Mouse (Mus musculus) v-Abl transformed pro-B cells (cell line): ENCODE results near the gene Fam76a.

Source experiments
- in situ Hi-C, 2 experiments: fragments of 400-800 bp; cut with MboI; formaldehyde crosslinking; loops; one replicate each; pipeline ENCODE4 v1.15.1; 2025; ENCODE audit not compliant: unreplicated experiment in 2 of 2

The Fam76a gene

GRCm38 (mm10) chr4:132904765-132905309 is 17.5 kb downstream of the Fam76a start:
- in situ Hi-C loops, result no loop called here

- in situ Hi-C loops, result no loop called here
Measured at GRCm38 (mm10) chr4:132904071-132904470, 18.3 kb downstream of the Fam76a start.

GRCm38 (mm10) chr4:132898197-132898596 is 24.2 kb downstream of the Fam76a start:
- in situ Hi-C loops, result no loop called here

- in situ Hi-C loops, result no loop called here
Measured at GRCm38 (mm10) chr4:132894402-132894801, 28.0 kb downstream of the Fam76a start.

GRCm38 (mm10) chr4:132884844-132885374 is 37.4 kb downstream of the Fam76a start:
- in situ Hi-C loops, result no loop called here

- in situ Hi-C loops, result no loop called here
Measured at GRCm38 (mm10) chr4:132884064-132884843, 38.1 kb downstream of the Fam76a start, which contains the start of gene Stx12. TSS of gene Stx12 (minus strand) at chr4:132884509.

- in situ Hi-C loops, result no loop called here
Measured at GRCm38 (mm10) chr4:132883561-132884063, 38.7 kb downstream of the Fam76a start.

- in situ Hi-C loops, result no loop called here
Measured at GRCm38 (mm10) chr4:132874363-132875097, 47.8 kb downstream of the Fam76a start.

GRCm38 (mm10) chr4:132873481-132874362 is 48.6 kb downstream of the Fam76a start:
- in situ Hi-C loops, result no loop called here

GRCm38 (mm10) chr4:132871116-132871515 is 51.2 kb downstream of the Fam76a start:
- in situ Hi-C loops, result no loop called here

GRCm38 (mm10) chr4:132864856-132865255 is 57.5 kb downstream of the Fam76a start:
- in situ Hi-C loops, result no loop called here

- in situ Hi-C loops, result no loop called here
Measured at GRCm38 (mm10) chr4:132863012-132863411, 59.3 kb downstream of the Fam76a start.

- in situ Hi-C loops, result no loop called here
Measured at GRCm38 (mm10) chr4:132860880-132861279, 61.5 kb downstream of the Fam76a start.
